Mouse (Mus musculus) kidney, adult 2 months (tissue): ENCODE data around the gene Kif16b.

Source experiments
- CTCF ChIP-seq: fragments of 200-500 bp; conservative IDR thresholded peaks from 2 replicates; pipeline ENCODE4 v1.5.1; 2011; ENCODE audit warnings: low read depth, mild to moderate bottlenecking, control low read depth, low read length, moderate library complexity, mixed read lengths; ENCODE audit not compliant: insufficient read depth, insufficient read length
- POLR2A ChIP-seq: fragments of 200-500 bp; IDR thresholded peaks from one replicate; pipeline ENCODE4 v1.6.1; 2011; ENCODE audit warnings: low read depth, low read length, control low read depth

- TF ChIP-seq CTCF (no peak), POLR2A (no peak)
These were observed 218.2 kb downstream of the Kif16b start for GRCm38 (mm10) chr2:142682965-142683709.
